Mouse (Mus musculus): ENCODE data around the gene Dhrs7c.

GRCm38 (mm10) chr11:67861399-67861838 is 63.4 kb downstream of the Dhrs7c start:
- no peak for TF ChIP-seq CTCF (IDR thresholded peaks at IDR 0.05; ENCODE audit: control insufficient read depth, insufficient read depth, low read length)
- TF ChIP-seq POLR2A (IDR thresholded peaks at IDR 0.05; ENCODE audit: borderline replicate concordance, control insufficient read depth, low read depth, low read length): no peak
